Mouse (Mus musculus) forebrain, embryonic 16.5 days (tissue): ENCODE results near the gene Aldh3a2. TPM values are rescaled to one million over a fixed set of nuclear protein-coding genes. Genes with fewer than 3 reads are reported as not detected.

ENCODE experiments used
- ATAC-seq: fragments of 200-750 bp; cut with Nextera tagmentation; 2 replicates; pipeline ENCODE4 v1.8.0; 2017; ENCODE audit warnings: mild to moderate bottlenecking, moderate library complexity
- H3K27ac ChIP-seq: fragments of 300-500 bp; sonication (generic); 2 replicates; pipeline ENCODE4 v1.5.1; 2014; ENCODE audit warnings: low read length, control low read depth
- H3K27me3 ChIP-seq: fragments of 300-500 bp; sonication (generic); replicated peaks from 2 replicates; pipeline ENCODE4 v1.6.1; 2014; ENCODE audit warnings: low read length; ENCODE audit not compliant: control insufficient read depth, insufficient read depth
- H3K36me3 ChIP-seq: fragments of 300-500 bp; sonication (generic); 2 replicates; pipeline ENCODE4 v1.6.1; 2014; ENCODE audit not compliant: control insufficient read depth, insufficient read depth
- H3K4me1 ChIP-seq: fragments of 300-500 bp; sonication (generic); replicated peaks from 2 replicates; pipeline ENCODE4 v1.6.1; 2014; ENCODE audit warnings: low read length; ENCODE audit not compliant: control insufficient read depth, insufficient read depth
- H3K4me2 ChIP-seq: fragments of 300-500 bp; sonication (generic); 2 replicates; pipeline ENCODE4 v1.6.1; 2014; ENCODE audit warnings: mild to moderate bottlenecking, low read length, control low read depth
- H3K4me3 ChIP-seq: fragments of 300-500 bp; sonication (generic); replicated peaks from 2 replicates; pipeline ENCODE4 v1.5.1; 2014; ENCODE audit warnings: mild to moderate bottlenecking, low read length, control low read depth
- H3K9ac ChIP-seq: fragments of 300-500 bp; sonication (generic); replicated peaks from 2 replicates; pipeline ENCODE4 v1.6.1; 2014; ENCODE audit warnings: low read depth, low read length, control low read depth
- H3K9me3 ChIP-seq: fragments of 300-500 bp; sonication (generic); 2 replicates; pipeline ENCODE4 v1.6.1; 2016; ENCODE audit warnings: low read length; ENCODE audit not compliant: control insufficient read depth
- WGBS: fragments of 180-500 bp; shearing (Covaris S2); extraction: QIAGEN DNeasy Blood & Tissue Kit; methylation state at CpG from one replicate; pipeline ENCODE4 v1.1.7; 2014; 5-methylcytosine and 5-hydroxymethylcytosine counted together
- polyA plus RNA-seq: library from polyadenylated mRNA; unstranded; fragments of >200 nt; fragmentation: Nextera tagmentation; extraction: Ambion mirVana; gene quantifications from 2 replicates; pipeline ENCODE4 v1.2.1, GENCODE M21; 2015

Gene Aldh3a2
- polyA plus RNA-seq, 1 experiment from 2014 or later, result 29.5 TPM

DNA sequence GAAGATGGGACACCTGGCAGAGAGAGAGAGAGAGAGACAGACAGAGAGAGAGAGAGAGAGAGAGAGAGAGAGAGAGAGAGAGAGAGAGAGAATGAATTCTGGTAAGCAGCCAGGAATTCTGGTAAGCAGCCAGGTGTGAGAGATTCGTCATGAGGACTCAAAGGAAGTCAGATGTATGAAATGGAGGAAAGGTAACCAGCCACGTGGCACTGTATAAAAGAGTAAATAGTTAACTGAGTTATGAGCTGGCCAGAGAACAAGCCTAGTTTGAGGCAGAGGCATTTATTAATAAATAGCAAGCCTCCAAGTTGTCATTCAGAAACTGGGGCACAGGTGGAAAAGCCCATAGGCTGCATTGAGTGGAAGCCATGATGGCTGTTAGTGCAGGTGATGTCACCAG, 30.6 kb upstream of the Aldh3a2 start:
- H3K27me3 ChIP-seq, result no peaks in the 10 kb centered on the region
- H3K9ac ChIP-seq, result no peak overlapping the region
- ATAC-seq, result no peak
- 59% methylated on average over 2 of the region's 2 CpGs for WGBS
- H3K9me3 ChIP-seq, result no peaks in the 10 kb centered on the region
- H3K4me1 ChIP-seq, result peaks cover 6% of the 10 kb centered on the region; the same call in 1 of the 2 replicates
- H3K4me3 ChIP-seq, result no peak overlapping the region
- H3K36me3 ChIP-seq, result no peaks in the 10 kb centered on the region
- H3K27ac ChIP-seq, result no peak overlapping the region
- H3K4me2 ChIP-seq, result no peak overlapping the region

DNA sequence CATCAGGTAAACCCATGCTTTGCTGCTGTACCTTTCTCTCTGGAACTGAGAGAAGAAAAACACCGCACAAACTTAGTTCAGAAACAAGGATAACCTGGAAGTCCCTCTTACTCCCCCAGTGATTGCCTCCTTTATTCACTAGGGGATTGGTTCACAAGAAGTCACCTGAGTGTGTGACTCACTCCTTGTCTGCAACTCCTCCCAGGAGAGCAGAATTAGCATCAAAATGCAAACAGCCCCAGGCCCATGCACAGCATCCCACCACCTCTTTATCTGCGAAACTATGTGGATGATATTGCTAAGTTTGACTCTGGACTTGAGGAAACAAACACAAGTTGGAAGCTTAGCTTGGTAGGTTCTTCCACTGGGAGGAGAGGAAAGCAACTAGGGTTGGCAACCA, 30.1 kb upstream of the Aldh3a2 start:
- no peak overlapping the region for H3K9ac ChIP-seq
- no peak overlapping the region for H3K4me3 ChIP-seq
- no peaks in the 10 kb centered on the region for H3K9me3 ChIP-seq
- H3K36me3 ChIP-seq, result no peaks in the 10 kb centered on the region
- peaks cover 6% of the 10 kb centered on the region; the same call in 1 of the 2 replicates for H3K4me1 ChIP-seq
- H3K4me2 ChIP-seq, result no peak overlapping the region
- H3K27ac ChIP-seq, result no peak overlapping the region
- no peaks in the 10 kb centered on the region for H3K27me3 ChIP-seq
- no peak for ATAC-seq
- WGBS, result 85% methylated on average over 2 of the region's 2 CpGs

DNA sequence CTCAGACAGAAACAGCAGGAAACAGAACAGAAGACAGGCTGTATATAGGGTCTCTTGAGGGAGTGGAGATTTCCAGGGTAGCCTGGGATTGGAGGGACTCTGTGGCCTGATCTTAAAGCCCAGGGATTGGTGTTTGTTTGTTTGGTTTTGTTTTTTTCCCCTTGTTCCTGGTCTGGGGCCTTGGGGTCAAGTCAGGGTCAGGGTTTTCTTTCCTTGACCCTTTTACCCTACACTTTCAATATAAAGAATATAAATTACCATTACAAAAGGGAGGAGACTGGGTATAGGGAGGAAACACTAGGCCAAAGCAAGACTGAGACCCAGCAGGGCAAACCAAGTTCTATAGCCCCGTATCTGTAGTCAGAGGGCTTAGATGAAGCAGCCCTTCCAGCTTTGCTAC, 29.3 kb upstream of the Aldh3a2 start:
- Histone ChIP-seq H3K27me3 (no peaks in the 10 kb centered on the region), H3K9ac (no peak overlapping the region), H3K36me3 (no peaks in the 10 kb centered on the region), H3K4me1 (peaks cover 6% of the 10 kb centered on the region; the same call in 1 of the 2 replicates), H3K4me2 (no peak overlapping the region), H3K9me3 (no peaks in the 10 kb centered on the region), H3K27ac (no peak overlapping the region), H3K4me3 (no peak overlapping the region)
- 38% methylated on average over 1 of the region's 1 CpGs for WGBS
- ATAC-seq, result no peak

DNA sequence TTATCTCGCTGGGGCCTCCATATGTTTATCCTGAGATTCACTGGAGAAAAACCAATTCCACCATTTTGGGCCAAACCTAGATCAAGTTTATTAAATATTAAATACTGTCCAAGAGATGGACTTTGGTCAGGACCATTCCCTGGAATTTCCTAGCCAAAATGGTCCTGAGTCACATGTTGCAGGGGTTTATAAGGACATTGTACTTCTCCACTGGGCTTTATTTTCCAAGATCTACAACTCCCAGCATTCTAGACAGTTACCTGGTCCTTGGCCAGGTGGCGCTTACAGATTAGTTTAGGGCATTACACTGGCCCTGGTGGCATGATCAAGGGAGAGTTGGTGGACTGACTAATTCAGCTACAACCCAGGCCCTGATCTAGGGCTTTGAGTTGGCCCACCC, 28.3 kb upstream of the Aldh3a2 start:
- Histone ChIP-seq H3K4me3 (no peak overlapping the region), H3K27me3 (no peaks in the 10 kb centered on the region), H3K9ac (no peak overlapping the region), H3K27ac (no peak overlapping the region), H3K36me3 (no peaks in the 10 kb centered on the region), H3K4me2 (no peak overlapping the region), H3K4me1 (peaks cover 1% of the 10 kb centered on the region; the same call in 1 of the 2 replicates), H3K9me3 (no peaks in the 10 kb centered on the region)
- WGBS, result 88% methylated on average over 2 of the region's 2 CpGs
- ATAC-seq, result no peak

DNA sequence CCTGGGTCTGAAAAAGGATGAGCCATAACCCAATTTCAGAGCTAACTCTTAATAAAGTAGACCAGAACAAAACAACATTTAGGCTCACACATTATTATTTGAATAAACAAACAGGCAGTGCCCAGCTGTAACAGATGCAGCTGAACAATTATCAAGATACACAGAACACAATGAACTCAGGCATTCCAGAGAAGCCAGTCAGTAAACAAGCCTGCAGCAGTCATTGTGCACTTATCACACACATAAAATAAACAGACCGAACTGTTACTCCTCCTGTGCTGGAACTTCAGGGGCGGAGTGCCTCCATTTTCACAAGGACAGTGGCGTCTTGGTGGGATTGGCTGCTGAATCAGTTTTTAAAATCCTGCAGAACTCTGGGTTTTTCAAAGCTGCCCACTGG, 27.2 kb upstream of the Aldh3a2 start:
- Histone ChIP-seq H3K4me1 (no peaks in the 10 kb centered on the region), H3K9ac (no peak overlapping the region), H3K4me3 (no peak overlapping the region), H3K9me3 (no peaks in the 10 kb centered on the region), H3K27me3 (no peaks in the 10 kb centered on the region), H3K27ac (no peak overlapping the region), H3K36me3 (no peaks in the 10 kb centered on the region), H3K4me2 (no peak overlapping the region)
- 85% methylated on average over 3 of the region's 3 CpGs for WGBS
- ATAC-seq, result no peak

DNA sequence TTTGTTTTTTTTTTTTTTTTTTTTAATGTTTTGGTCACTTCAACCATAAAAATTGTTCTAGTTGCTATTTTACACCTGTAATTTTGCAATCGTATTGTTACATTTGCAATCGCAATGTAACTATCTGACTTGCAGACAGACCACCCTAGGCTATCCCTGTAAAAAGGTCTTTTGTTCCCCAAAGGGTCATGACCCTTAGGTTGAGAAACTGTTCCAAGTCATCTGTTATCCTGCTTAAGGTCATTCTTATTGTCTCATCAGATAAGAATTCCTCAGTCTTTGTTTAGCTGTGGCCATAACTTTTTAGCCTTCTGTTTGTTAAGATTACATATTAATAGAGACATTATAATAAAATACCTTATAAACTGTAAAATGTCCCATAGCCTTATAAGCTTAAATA, 26.0 kb upstream of the Aldh3a2 start:
- H3K9ac ChIP-seq, result no peak overlapping the region
- ATAC-seq, result no peak
- WGBS, result 60% methylated on average over 2 of the region's 2 CpGs
- H3K9me3 ChIP-seq, result no peaks in the 10 kb centered on the region
- no peak overlapping the region for H3K4me3 ChIP-seq
- no peaks in the 10 kb centered on the region for H3K4me1 ChIP-seq
- no peaks in the 10 kb centered on the region for H3K36me3 ChIP-seq
- H3K4me2 ChIP-seq, result no peak overlapping the region
- H3K27me3 ChIP-seq, result no peaks in the 10 kb centered on the region
- no peak overlapping the region for H3K27ac ChIP-seq

DNA sequence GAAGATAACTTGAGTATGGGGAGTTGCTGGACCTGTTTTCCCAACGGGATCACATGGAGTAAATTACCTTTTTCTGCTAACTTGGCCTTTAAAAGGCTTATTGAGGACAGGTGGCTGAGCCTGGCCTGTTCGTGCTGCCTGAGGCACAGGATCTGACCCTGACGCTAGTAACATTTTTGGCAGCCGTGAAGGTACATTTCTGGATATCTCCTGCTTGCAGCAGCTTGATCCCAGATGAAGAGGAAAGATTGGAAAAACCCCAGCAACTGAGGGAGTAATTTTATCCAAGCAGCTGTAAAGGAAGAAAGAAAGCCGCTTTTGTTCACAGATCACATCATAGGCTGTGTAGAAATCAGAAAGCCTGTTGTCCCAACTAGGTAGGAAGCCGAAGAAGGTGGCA, 17.1 kb upstream of the Aldh3a2 start:
- Histone ChIP-seq H3K27me3 (no peaks in the 10 kb centered on the region), H3K4me2 (no peak overlapping the region), H3K4me3 (no peak overlapping the region), H3K4me1 (no peaks in the 10 kb centered on the region), H3K9me3 (no peaks in the 10 kb centered on the region), H3K27ac (no peak overlapping the region), H3K36me3 (no peaks in the 10 kb centered on the region), H3K9ac (no peak overlapping the region)
- 79% methylated on average over 6 of the region's 6 CpGs for WGBS
- no peak for ATAC-seq

DNA sequence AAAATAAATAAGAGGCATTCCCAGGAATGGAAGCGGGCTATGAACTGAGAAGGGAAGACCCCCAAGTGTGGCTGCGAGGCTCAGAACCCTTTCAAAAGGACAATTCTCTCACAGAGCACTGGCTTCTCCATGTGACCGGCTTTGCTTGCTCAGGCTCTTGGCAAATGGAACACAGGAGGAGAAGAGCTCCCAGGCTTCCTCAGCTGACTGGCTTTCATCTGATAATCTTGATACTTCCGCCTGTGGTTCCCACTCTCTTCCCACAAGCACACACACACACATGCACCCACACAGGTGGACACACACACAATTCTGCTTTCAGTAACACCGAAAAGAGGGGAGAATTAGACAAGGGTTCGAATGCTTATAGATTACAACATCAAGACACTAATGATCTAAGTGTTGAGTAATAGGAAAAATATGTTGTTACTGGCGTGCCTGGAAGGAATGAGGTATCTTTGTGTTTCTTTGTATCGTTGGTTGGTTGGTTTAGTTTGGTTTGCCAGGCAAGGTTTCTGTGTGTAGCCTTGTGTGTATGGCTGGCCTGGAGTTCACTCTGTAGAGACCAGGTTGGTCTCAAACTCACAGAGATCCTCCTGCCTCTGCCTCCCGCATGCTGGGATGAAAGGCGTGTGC, 16.3 kb upstream of the Aldh3a2 start:
- no peak overlapping the region for H3K9ac ChIP-seq
- no peak overlapping the region for H3K4me3 ChIP-seq
- H3K27ac ChIP-seq, result no peak overlapping the region
- H3K4me1 ChIP-seq, result no peaks in the 10 kb centered on the region
- ATAC-seq, result no peak
- H3K36me3 ChIP-seq, result no peaks in the 10 kb centered on the region
- 89% methylated on average over 10 of the region's 10 CpGs for WGBS
- H3K27me3 ChIP-seq, result no peaks in the 10 kb centered on the region
- H3K4me2 ChIP-seq, result no peak overlapping the region
- no peaks in the 10 kb centered on the region for H3K9me3 ChIP-seq

DNA sequence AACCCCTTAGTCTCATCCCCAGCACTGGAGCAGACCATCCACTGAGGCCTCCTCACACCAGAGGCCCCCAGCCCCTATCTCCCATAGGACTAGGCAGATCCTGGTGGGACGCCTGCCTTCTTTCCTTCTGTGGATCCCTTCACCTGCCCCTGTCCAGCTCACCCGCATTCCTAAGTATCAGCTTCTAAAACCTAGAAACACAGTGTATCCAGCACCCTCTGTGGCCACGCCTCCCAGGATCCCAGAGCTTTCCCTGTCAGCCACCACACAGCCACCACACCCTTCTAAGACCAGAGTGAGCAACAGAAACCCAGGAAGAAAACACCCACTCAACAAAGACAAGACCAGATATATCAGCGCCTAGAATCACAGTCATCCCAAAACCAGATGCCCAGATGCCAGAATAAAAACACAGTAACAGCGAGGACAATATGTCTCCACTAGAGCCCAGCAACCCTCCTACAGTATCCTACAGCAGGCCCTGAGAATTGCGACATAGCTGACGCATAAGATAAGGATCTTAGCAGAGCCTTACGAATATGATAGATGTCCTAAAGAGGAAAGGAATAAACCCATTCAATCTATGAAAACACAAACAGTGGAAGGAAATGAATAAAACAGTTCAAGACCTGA, 11.3 kb upstream of the Aldh3a2 start:
- WGBS, result 87% methylated on average over 8 of the region's 8 CpGs
- Histone ChIP-seq H3K9ac (no peak overlapping the region), H3K36me3 (no peaks in the 10 kb centered on the region), H3K27ac (no peak overlapping the region), H3K4me2 (no peak overlapping the region), H3K4me1 (no peaks in the 10 kb centered on the region), H3K4me3 (no peak overlapping the region), H3K9me3 (no peaks in the 10 kb centered on the region), H3K27me3 (no peaks in the 10 kb centered on the region)
- no peak for ATAC-seq
